7 mouse cellular contexts compared by ENCODE assay signal in genomic region chr11:99041841-99042780, GRCm38 (mm10). TPM values are rescaled to one million over a fixed set of nuclear protein-coding genes. Genes with fewer than 3 reads are reported as not detected.
A peak's percentile ranks its signal among the peaks of the same experiment; 100 is the strongest.
DNase-seq lines count a peak whose midpoint lies in the region; ATAC-seq and TF ChIP-seq lines count a peak whose summit lies in the region.

No protein-coding gene starts in this region.

- WGBS in hindbrain, embryonic 11.5 days: 53% methylated on average over 16 of the region's 16 CpGs

- H3K4me2 ChIP-seq in hindbrain, embryonic 11.5 days (replicated peaks; ENCODE audit: low read depth, low read length): peak overlapping the region; percentile 98

- H3K9ac ChIP-seq in hindbrain, embryonic 11.5 days (ENCODE audit: low read depth, low read length): peak overlapping the region; percentile 89

- TF ChIP-seq CTCF in G1E (IDR thresholded peaks at IDR 0.05; ENCODE audit: low read depth, low read length): no peak

- no peaks in the 10 kb centered on the region for H3K36me3 ChIP-seq in G1E (replicated peaks)
- H3K36me3 ChIP-seq in hindbrain, embryonic 11.5 days (ENCODE audit: control insufficient read depth, insufficient read depth, low read length): no peaks in the 10 kb centered on the region
- no peaks in the 10 kb centered on the region for H3K36me3 ChIP-seq in megakaryocyte, embryonic 14.5 days (replicated peaks; ENCODE audit: low read length)

- ATAC-seq in G1E (ENCODE audit: extremely low read depth, insufficient number of reproducible peaks, low FRiP score, poor library complexity, severe bottlenecking): no peak
- ATAC-seq in hindbrain, embryonic 11.5 days (ENCODE audit: low FRiP score): no peak

- H3K27ac ChIP-seq in hindbrain, embryonic 11.5 days (ENCODE audit: low read depth, low read length): peak overlapping the region; percentile 93

- H3K4me1 ChIP-seq in G1E (ENCODE audit: insufficient read depth, low read depth, low read length): peaks cover 25% of the 10 kb centered on the region
- H3K4me1 ChIP-seq in hindbrain, embryonic 11.5 days (replicated peaks; ENCODE audit: control insufficient read depth, insufficient read depth, low read length): 0 out of 2 replicates have a peak, but pooled peaks cover 4% of the 10 kb centered on the region
- peaks cover 45% of the 10 kb centered on the region for H3K4me1 ChIP-seq in megakaryocyte, embryonic 14.5 days

- H3K27me3 ChIP-seq in G1E (ENCODE audit: insufficient read depth, low read length): peaks cover 79% of the 10 kb centered on the region
- H3K27me3 ChIP-seq in hindbrain, embryonic 11.5 days (ENCODE audit: control insufficient read depth, insufficient read depth, low read length): no peaks in the 10 kb centered on the region
- peaks cover 64% of the 10 kb centered on the region for H3K27me3 ChIP-seq in megakaryocyte, embryonic 14.5 days (replicated peaks)

- peak; percentile 51 for DNase-seq in CD4-positive helper T cell, adult 2 months (ENCODE audit: low read depth, low spot score)
- no peak for DNase-seq in G1E (ENCODE audit: low spot score)
- no peak for DNase-seq in hindbrain, embryonic 11.5 days (ENCODE audit: low spot score)
- DNase-seq in urinary bladder, postnatal 36 days (ENCODE audit: low spot score in 2 of 2): no peak
- DNase-seq in frontal cortex, postnatal 14 days (ENCODE audit: low spot score in 2 of 2): no peak
- DNase-seq in right cerebral cortex, postnatal 36 days (ENCODE audit: low spot score in 2 of 2): no peak

- H3K4me3 ChIP-seq in G1E (ENCODE audit: low read depth, low read length): peak overlapping the region; percentile 47; the same call in 1 of the 2 replicates
- peak overlapping the region; percentile 68 for H3K4me3 ChIP-seq in hindbrain, embryonic 11.5 days (ENCODE audit: low read depth, low read length)
- peak overlapping the region; percentile 92 for H3K4me3 ChIP-seq in megakaryocyte, embryonic 14.5 days (replicated peaks)

- no peaks in the 10 kb centered on the region; the same call in 1 of the 2 replicates for H3K9me3 ChIP-seq in G1E (replicated peaks)
- no peaks in the 10 kb centered on the region for H3K9me3 ChIP-seq in hindbrain, embryonic 11.5 days (ENCODE audit: control insufficient read depth, low read length)
- no peaks in the 10 kb centered on the region for H3K9me3 ChIP-seq in megakaryocyte, embryonic 14.5 days

RNA-seq across cellular contexts. Expression of gene Igfbp4, which starts 1.1 kb away (rescaled TPM):
- total RNA-seq in G1E (2014; fragmentation: Nextera tagmentation) (not detected in 2 replicates), G1E (2017) (0.98 and 1.3 TPM in 2 replicates)
- 2.2 and 3.6 TPM in 2 replicates for polyA plus RNA-seq in G1E (2012)
- polyA plus RNA-seq in hindbrain, embryonic 11.5 days (2014; fragmentation: Nextera tagmentation; extraction: Ambion mirVana): 288 and 295 TPM in 2 replicates
- 28.0 and 111 TPM in 2 replicates for polyA plus RNA-seq in megakaryocyte, embryonic 14.5 days (2012; ENCODE audit: insufficient read depth, low replicate concordance)

RNA-seq across cellular contexts. Expression of gene Top2a, which starts 18.1 kb away (rescaled TPM):
- total RNA-seq in G1E (2014; fragmentation: Nextera tagmentation) (426 and 497 TPM in 2 replicates), G1E (2017) (717 and 752 TPM in 2 replicates)
- 29.0 and 89.9 TPM in 2 replicates for polyA plus RNA-seq in G1E (2012)
- polyA plus RNA-seq in hindbrain, embryonic 11.5 days (2014; fragmentation: Nextera tagmentation; extraction: Ambion mirVana): 332 and 333 TPM in 2 replicates
- polyA plus RNA-seq in megakaryocyte, embryonic 14.5 days (2012; ENCODE audit: insufficient read depth, low replicate concordance): 6.9 and 12.1 TPM in 2 replicates

RNA-seq across cellular contexts. Expression of gene Tns4, which starts 47.0 kb away (rescaled TPM):
- not detected in 2 replicates for total RNA-seq in G1E (2014; fragmentation: Nextera tagmentation)
- total RNA-seq in G1E (2017): 1.4 TPM in 2 replicates
- polyA plus RNA-seq in G1E (2012): 0.02 and 0.22 TPM in 2 replicates
- polyA plus RNA-seq in hindbrain, embryonic 11.5 days (2014; fragmentation: Nextera tagmentation; extraction: Ambion mirVana): 0.50 and 1.1 TPM in 2 replicates
- 0.93 TPM in 1 of 2 replicates, not detected in the other for polyA plus RNA-seq in megakaryocyte, embryonic 14.5 days (2012; ENCODE audit: insufficient read depth, low replicate concordance)

RNA-seq across cellular contexts. Expression of gene Gjd3, which starts 59.3 kb away (rescaled TPM):
- total RNA-seq in G1E (2014; fragmentation: Nextera tagmentation) (not detected in 2 replicates), G1E (2017) (not detected in 2 replicates)
- not detected in 2 replicates for polyA plus RNA-seq in G1E (2012)
- 0.28 and 0.74 TPM in 2 replicates for polyA plus RNA-seq in hindbrain, embryonic 11.5 days (2014; fragmentation: Nextera tagmentation; extraction: Ambion mirVana)
- polyA plus RNA-seq in megakaryocyte, embryonic 14.5 days (2012; ENCODE audit: insufficient read depth, low replicate concordance): not detected in 2 replicates
